Mouse (Mus musculus) lung, adult 2 months (tissue): ENCODE measurements around the gene Adgrg6.

ENCODE experiments used
- CTCF ChIP-seq: fragments of 200-500 bp; IDR thresholded peaks from 2 replicates; pipeline ENCODE4 v1.5.1; 2011; ENCODE audit warnings: mild to moderate bottlenecking, low read length, control low read depth; ENCODE audit not compliant: insufficient read depth
- POLR2A ChIP-seq: fragments of 200-500 bp; IDR thresholded peaks from 2 replicates; pipeline ENCODE4 v1.6.1; 2011; ENCODE audit warnings: low read depth, mild to moderate bottlenecking, control low read depth, low read length, borderline replicate concordance; ENCODE audit errors: extremely low read depth

DNA sequence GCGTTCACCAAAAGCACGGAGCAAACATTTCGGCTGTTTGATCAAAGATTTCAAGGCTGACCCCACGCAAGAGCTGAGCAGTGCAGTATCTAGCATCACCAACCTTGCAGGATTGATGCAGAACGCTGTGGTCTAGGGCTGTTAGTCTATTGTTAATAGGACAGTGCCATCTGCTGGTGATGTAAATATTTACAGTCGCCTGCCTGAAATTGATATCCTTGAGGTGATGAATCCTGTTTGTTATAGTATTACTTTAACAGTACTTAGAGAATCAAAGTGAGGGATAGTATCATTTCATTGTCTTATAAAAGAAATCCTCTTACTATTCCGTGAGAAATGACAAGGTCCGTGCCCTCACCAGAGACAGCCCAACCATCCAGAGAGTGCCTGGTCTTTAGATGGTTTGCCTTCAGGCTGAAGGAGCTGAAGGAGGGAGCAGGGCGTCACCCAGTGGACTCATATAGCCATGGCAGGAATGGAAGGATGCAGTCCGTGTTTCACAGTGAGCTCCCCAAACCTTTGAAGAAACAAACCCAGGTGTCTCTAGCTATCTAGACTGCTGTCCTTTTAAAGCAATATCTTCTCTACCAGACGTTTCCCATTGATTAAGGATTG, 154.3 kb downstream of the Adgrg6 start:
- TF ChIP-seq POLR2A = no peak
- TF ChIP-seq CTCF = peak; percentile 29
